Mouse (Mus musculus) forebrain, embryonic 10.5 days (tissue): ENCODE results near the gene Fhl3. TPM values are rescaled to one million over a fixed set of nuclear protein-coding genes. Genes with fewer than 3 reads are reported as not detected.

Source experiments
- microRNA counts: library from miRNA; unstranded; fragments of <30 nt; microRNA quantifications from one replicate; lab custom pipeline; 2017
- microRNA-seq: library from miRNA; unstranded; fragments of <30 nt; microRNA quantifications from one replicate; pipeline ENCODE4, GENCODE M21; 2017
- polyA plus RNA-seq: library from polyadenylated mRNA; unstranded; fragments of >200 nt; fragmentation: Nextera tagmentation; extraction: Ambion mirVana; gene quantifications from 2 replicates; pipeline ENCODE4 v1.2.1, GENCODE M21; 2016

Gene Fhl3
- polyA plus RNA-seq, 1 experiment from 2014 or later: 5.5 TPM

MicroRNAs within 50 kb of the gene (microRNA counts, 519-probe panel; counts per million panel counts)
- microRNA mmu-miR-697 (lab: Ali Mortazavi, UCI) (341 counts per million, percentile 65 among the panel's probes with 10 or more counts), microRNA mmu-miR-698 (lab: Ali Mortazavi, UCI) (341 counts per million, percentile 65 among the panel's probes with 10 or more counts)

Small RNA genes within 50 kb of the gene (microRNA-seq; reads per million reads assigned to microRNA genes)
- gene Gm24721 (not detected), gene Mir697 (not detected), gene Mir698 (not detected)

Other genes starting within 250 kb of the Fhl3 start
- 0.31 and 0.61 TPM in 2 replicates for gene 3100002H09Rik, start 89.9 kb upstream of the Fhl3 start, polyA plus RNA-seq
- 2.7 and 3.0 TPM in 2 replicates for gene Pou3f1, start 43.9 kb upstream of the Fhl3 start, polyA plus RNA-seq
- 63.0 and 65.9 TPM in 2 replicates for gene Utp11, start 7.1 kb upstream of the Fhl3 start, polyA plus RNA-seq
- gene Sf3a3, start 14.1 kb downstream of the Fhl3 start, polyA plus RNA-seq: 260 and 269 TPM in 2 replicates
- gene Inpp5b, start 41.1 kb downstream of the Fhl3 start, polyA plus RNA-seq: 28.8 and 29.4 TPM in 2 replicates
- gene Mtf1, start 101.4 kb downstream of the Fhl3 start, polyA plus RNA-seq: 20.4 and 22.3 TPM in 2 replicates
- 43.1 and 44.1 TPM in 2 replicates for gene Yrdc, start 150.0 kb downstream of the Fhl3 start, polyA plus RNA-seq
- 39.3 and 42.9 TPM in 2 replicates for gene 1110065P20Rik, start 150.5 kb downstream of the Fhl3 start, polyA plus RNA-seq
- 2.3 and 2.6 TPM in 2 replicates for gene Maneal, start 161.5 kb downstream of the Fhl3 start, polyA plus RNA-seq
- 1.1 and 1.3 TPM in 2 replicates for gene Epha10, start 180.2 kb downstream of the Fhl3 start, polyA plus RNA-seq
- 16.4 and 17.5 TPM in 2 replicates for gene 9930104L06Rik, start 236.3 kb downstream of the Fhl3 start, polyA plus RNA-seq
- gene Cdca8, start 238.6 kb downstream of the Fhl3 start, polyA plus RNA-seq: 293 and 297 TPM in 2 replicates